Mouse (Mus musculus) lung, postnatal 0 days (tissue): ENCODE results near the gene Serpinb1c. TPM values are rescaled to one million over a fixed set of nuclear protein-coding genes. Genes with fewer than 3 reads are reported as not detected.

ENCODE experiments used
- ATAC-seq: fragments of 200-750 bp; cut with Nextera tagmentation; 2 replicates; pipeline ENCODE4 v1.8.0; 2017; ENCODE audit warnings: moderate library complexity
- DNase-seq: peaks from one replicate; pipeline ENCODE4 v3.0.0-alpha.2; 2016; ENCODE audit warnings: low spot score
- H3K27ac ChIP-seq: fragments of 300-500 bp; sonication (generic); 2 replicates; pipeline ENCODE4 v1.5.1; 2014; ENCODE audit warnings: antibody characterized with exemption, mild to moderate bottlenecking, low read length, mixed read lengths
- H3K27me3 ChIP-seq: fragments of 300-500 bp; sonication (generic); replicated peaks from 2 replicates; pipeline ENCODE4 v1.6.1; 2014; ENCODE audit warnings: low read length, mixed read lengths; ENCODE audit not compliant: insufficient read depth
- H3K36me3 ChIP-seq: fragments of 300-500 bp; sonication (generic); 2 replicates; pipeline ENCODE4 v1.6.1; 2014; ENCODE audit warnings: low read length, mixed read lengths; ENCODE audit not compliant: insufficient read depth
- H3K4me1 ChIP-seq: fragments of 300-500 bp; sonication (generic); 2 replicates; pipeline ENCODE4 v1.6.1; 2014; ENCODE audit warnings: antibody characterized with exemption, low read depth, low read length, mixed read lengths; ENCODE audit not compliant: insufficient read depth
- H3K4me2 ChIP-seq: fragments of 300-500 bp; sonication (generic); replicated peaks from 2 replicates; pipeline ENCODE4 v1.6.1; 2014; ENCODE audit warnings: low read depth, mild to moderate bottlenecking, low read length, moderate library complexity, mixed read lengths
- H3K4me3 ChIP-seq: fragments of 300-500 bp; sonication (generic); 2 replicates; pipeline ENCODE4 v1.5.1; 2014; ENCODE audit warnings: low read depth, low read length
- H3K9ac ChIP-seq: fragments of 300-500 bp; sonication (generic); replicated peaks from 2 replicates; pipeline ENCODE4 v1.6.1; 2014; ENCODE audit warnings: low read depth, mild to moderate bottlenecking
- H3K9me3 ChIP-seq: fragments of 300-500 bp; sonication (generic); 2 replicates; pipeline ENCODE4 v1.6.1; 2016; ENCODE audit warnings: low read length, mixed read lengths
- CTCF ChIP-seq: IDR thresholded peaks from 2 replicates; pipeline ENCODE4 v1.5.1; 2016; ENCODE audit warnings: antibody characterized with exemption, mild to moderate bottlenecking
- EP300 ChIP-seq: IDR thresholded peaks from 2 replicates; pipeline ENCODE4 v1.6.1; 2016; ENCODE audit warnings: antibody characterized with exemption, mild to moderate bottlenecking, control low read depth
- WGBS: fragments of 180-500 bp; shearing (Covaris S2); extraction: QIAGEN DNeasy Blood & Tissue Kit; methylation state at CpG from one replicate; pipeline ENCODE4 v1.1.7; 2014; 5-methylcytosine and 5-hydroxymethylcytosine counted together
- polyA plus RNA-seq: library from polyadenylated mRNA; unstranded; fragments of >200 nt; fragmentation: Nextera tagmentation; extraction: Ambion mirVana; gene quantifications from 2 replicates; pipeline ENCODE4 v1.2.1, GENCODE M21; 2015

Serpinb1c gene
- polyA plus RNA-seq, 1 experiment from 2014 or later: 0.07 TPM

GRCm38 (mm10) chr13:32852539-32852938, 45.5 kb downstream of the Serpinb1c start:
- Histone ChIP-seq H3K4me3 (no peak overlapping the region), H3K4me2 (no peak overlapping the region), H3K9ac (no peak overlapping the region), H3K27me3 (no peaks in the 10 kb centered on the region), H3K36me3 (no peaks in the 10 kb centered on the region), H3K9me3 (no peaks in the 10 kb centered on the region), H3K27ac (no peak overlapping the region), H3K4me1 (peaks cover 4% of the 10 kb centered on the region; the same call in 1 of the 2 replicates)
- 89% methylated on average over 4 of the region's 4 CpGs for WGBS
- ATAC-seq: no peak
- DNase-seq: no peak
- TF ChIP-seq CTCF (no peak), EP300 (no peak)

GRCm38 (mm10) chr13:32851967-32852366, 46.0 kb downstream of the Serpinb1c start:
- WGBS: 9% methylated on average over 7 of the region's 7 CpGs
- Histone ChIP-seq H3K4me3 (no peak overlapping the region), H3K4me2 (no peak overlapping the region), H3K27me3 (no peaks in the 10 kb centered on the region), H3K9ac (no peak overlapping the region), H3K9me3 (no peaks in the 10 kb centered on the region), H3K36me3 (no peaks in the 10 kb centered on the region), H3K27ac (no peak overlapping the region), H3K4me1 (peaks cover 4% of the 10 kb centered on the region; the same call in 1 of the 2 replicates)
- ATAC-seq (peak; percentile 47; the same call in 1 of the 2 replicates), DNase-seq (peak; percentile 76)
- TF ChIP-seq EP300: no peak
- TF ChIP-seq CTCF: peak; percentile 84

GRCm38 (mm10) chr13:32850668-32851404, 47.2 kb downstream of the Serpinb1c start, which contains the start of gene Serpinb1a:
Gene Serpinb1a, minus strand, starts transcription at chr13:32851185.
- DNase-seq (peak; percentile 82), ATAC-seq (peak; percentile 81)
- no peak within 1 kb of the TSS for H3K9ac ChIP-seq
- 40% methylated on average over 10 of the region's 10 CpGs for WGBS
- no peaks in the 10 kb centered on the region for H3K36me3 ChIP-seq
- no peak within 1 kb of the TSS for H3K27ac ChIP-seq
- no peak within 1 kb of the TSS for H3K4me3 ChIP-seq
- peaks cover 4% of the 10 kb centered on the region; the same call in 1 of the 2 replicates for H3K4me1 ChIP-seq
- TF ChIP-seq EP300: peak; percentile 28; the same call in 1 of the 2 replicates
- TF ChIP-seq CTCF: no peak
- H3K27me3 ChIP-seq: no peaks in the 10 kb centered on the region
- H3K9me3 ChIP-seq: no peaks in the 10 kb centered on the region
- peak within 1 kb of the TSS; percentile 14; the same call in 1 of the 2 replicates for H3K4me2 ChIP-seq

- Histone ChIP-seq H3K4me1 (peaks cover 4% of the 10 kb centered on the region; the same call in 1 of the 2 replicates), H3K9me3 (no peaks in the 10 kb centered on the region), H3K27ac (no peak overlapping the region), H3K9ac (no peak overlapping the region), H3K36me3 (no peaks in the 10 kb centered on the region), H3K4me2 (no peak overlapping the region), H3K4me3 (no peak overlapping the region), H3K27me3 (no peaks in the 10 kb centered on the region)
- ATAC-seq (no peak), DNase-seq (no peak)
- 40% methylated on average over 1 of the region's 1 CpGs for WGBS
- no peak for TF ChIP-seq EP300
- no peak for TF ChIP-seq CTCF
Observed at GRCm38 (mm10) chr13:32850156-32850555, 47.9 kb downstream of the Serpinb1c start.

GRCm38 (mm10) chr13:32849531-32850123, 48.4 kb downstream of the Serpinb1c start:
- Histone ChIP-seq H3K9me3 (no peaks in the 10 kb centered on the region), H3K9ac (no peak overlapping the region), H3K27ac (no peak overlapping the region), H3K4me3 (no peak overlapping the region), H3K27me3 (no peaks in the 10 kb centered on the region), H3K36me3 (no peaks in the 10 kb centered on the region), H3K4me2 (no peak overlapping the region), H3K4me1 (peaks cover 4% of the 10 kb centered on the region; the same call in 1 of the 2 replicates)
- no peak for ATAC-seq
- TF ChIP-seq CTCF: no peak
- TF ChIP-seq EP300: no peak
- DNase-seq: no peak

GRCm38 (mm10) chr13:32849092-32849491, 48.9 kb downstream of the Serpinb1c start:
- H3K36me3 ChIP-seq: no peaks in the 10 kb centered on the region
- H3K9ac ChIP-seq: no peak overlapping the region
- no peak overlapping the region for H3K4me3 ChIP-seq
- no peaks in the 10 kb centered on the region for H3K9me3 ChIP-seq
- peak; percentile 16 for DNase-seq
- TF ChIP-seq EP300: no peak
- TF ChIP-seq CTCF: no peak
- ATAC-seq: no peak
- H3K4me1 ChIP-seq: peaks cover 4% of the 10 kb centered on the region; the same call in 1 of the 2 replicates
- no peak overlapping the region for H3K4me2 ChIP-seq
- no peaks in the 10 kb centered on the region for H3K27me3 ChIP-seq
- 38% methylated on average over 4 of the region's 4 CpGs for WGBS
- H3K27ac ChIP-seq: no peak overlapping the region
